Mouse (Mus musculus) ES-Bruce4 (cell line): ENCODE measurements at regions not wholly inside any gene's neighbourhood (a gene's known extent, or its start where the extent isn't known, plus 50 kb on each side); places are given as distances from the start of the nearest gene placed in this dataset.

ENCODE experiments used
- EP300 ChIP-seq: IDR thresholded peaks from 2 replicates; pipeline ENCODE4 v1.6.1; 2011; ENCODE audit warnings: low read depth, low read length; ENCODE audit not compliant: insufficient read depth
- POLR2A ChIP-seq: IDR thresholded peaks from one replicate; pipeline ENCODE4 v1.8.1; 2011; ENCODE audit warnings: low read length; ENCODE audit not compliant: insufficient read depth

DNA sequence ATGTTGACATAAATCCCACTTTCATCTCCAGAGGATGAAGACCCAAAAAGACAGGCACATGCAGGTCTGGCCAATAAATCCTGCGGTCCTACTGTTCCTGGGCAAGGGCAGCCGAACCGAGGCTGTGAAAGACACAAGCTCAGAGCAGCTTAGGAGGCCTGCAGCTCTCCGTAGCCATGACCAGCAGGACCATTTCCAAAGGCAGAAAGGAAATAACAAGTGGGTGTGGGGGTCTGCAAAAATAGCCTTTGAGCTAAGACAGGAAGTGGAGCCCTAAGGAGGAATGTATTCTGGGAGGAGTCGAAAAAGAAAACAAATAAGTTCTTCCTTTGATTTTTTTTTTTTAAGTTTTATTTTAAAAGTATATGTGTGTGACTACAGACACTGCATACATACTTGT is 330.1 kb downstream of the 1700129C05Rik start:
- TF ChIP-seq EP300: no peak
- no peak for TF ChIP-seq POLR2A
